Mouse (Mus musculus) urinary bladder, postnatal 25 days (tissue): Measurements from ENCODE around the gene Dnajb2.

Experiments used
- DNase-seq: peaks from one replicate; pipeline ENCODE4 v3.0.0; 2022; ENCODE audit warnings: low spot score

The Dnajb2 gene

GRCm38 (mm10) chr1:75236117-75237050, at the start of gene Dnajb2:
TSS of gene Dnajb2 (plus strand) at chr1:75236406.
- DNase-seq = peak; percentile 81

- no peak for DNase-seq
Measured at GRCm38 (mm10) chr1:75187126-75187525, 49.1 kb upstream of the Dnajb2 start.

GRCm38 (mm10) chr1:75187914-75188483, 48.2 kb upstream of the Dnajb2 start:
- no peak for DNase-seq

- no peak for DNase-seq
Measured at GRCm38 (mm10) chr1:75190577-75190976, 45.6 kb upstream of the Dnajb2 start.

GRCm38 (mm10) chr1:75191258-75191621, 45.0 kb upstream of the Dnajb2 start:
- DNase-seq = no peak

- peak; percentile 76 for DNase-seq
Measured at GRCm38 (mm10) chr1:75191622-75192402, 44.4 kb upstream of the Dnajb2 start, which contains the start of the genes Ankzf1 and Atg9a. TSS of gene Ankzf1 (plus strand) at chr1:75192151. TSS of gene Atg9a (minus strand) at chr1:75192196.

- peak; percentile 51 for DNase-seq
Measured at GRCm38 (mm10) chr1:75192452-75192851, 43.8 kb upstream of the Dnajb2 start.

GRCm38 (mm10) chr1:75201236-75201635, 35.0 kb upstream of the Dnajb2 start:
- no peak for DNase-seq

GRCm38 (mm10) chr1:75208967-75209678, 27.1 kb upstream of the Dnajb2 start:
- DNase-seq = peak; percentile 27

GRCm38 (mm10) chr1:75210136-75211087, 25.8 kb upstream of the Dnajb2 start, which contains the start of the genes Glb1l and Stk16:
TSS of gene Glb1l (minus strand) at chr1:75210813.
TSS of gene Stk16 (plus strand) at chr1:75210838.
- DNase-seq = peak; percentile 95

GRCm38 (mm10) chr1:75211141-75211708, 25.0 kb upstream of the Dnajb2 start:
- DNase-seq = no peak

GRCm38 (mm10) chr1:75212542-75212941, 23.7 kb upstream of the Dnajb2 start:
- DNase-seq = no peak

GRCm38 (mm10) chr1:75213096-75213495, 23.1 kb upstream of the Dnajb2 start:
- DNase-seq = no peak

- DNase-seq = no peak
Measured at GRCm38 (mm10) chr1:75214442-75214841, 21.8 kb upstream of the Dnajb2 start.

GRCm38 (mm10) chr1:75214886-75215285, 21.3 kb upstream of the Dnajb2 start:
- DNase-seq = no peak

GRCm38 (mm10) chr1:75215785-75216184, 20.4 kb upstream of the Dnajb2 start:
- DNase-seq = no peak

- no peak for DNase-seq
Measured at GRCm38 (mm10) chr1:75216797-75217585, 19.2 kb upstream of the Dnajb2 start.

GRCm38 (mm10) chr1:75217893-75218226, 18.3 kb upstream of the Dnajb2 start:
- DNase-seq = no peak

- DNase-seq = peak; percentile 42
Measured at GRCm38 (mm10) chr1:75218227-75219001, 17.8 kb upstream of the Dnajb2 start.
